In the genomic region with DNA sequence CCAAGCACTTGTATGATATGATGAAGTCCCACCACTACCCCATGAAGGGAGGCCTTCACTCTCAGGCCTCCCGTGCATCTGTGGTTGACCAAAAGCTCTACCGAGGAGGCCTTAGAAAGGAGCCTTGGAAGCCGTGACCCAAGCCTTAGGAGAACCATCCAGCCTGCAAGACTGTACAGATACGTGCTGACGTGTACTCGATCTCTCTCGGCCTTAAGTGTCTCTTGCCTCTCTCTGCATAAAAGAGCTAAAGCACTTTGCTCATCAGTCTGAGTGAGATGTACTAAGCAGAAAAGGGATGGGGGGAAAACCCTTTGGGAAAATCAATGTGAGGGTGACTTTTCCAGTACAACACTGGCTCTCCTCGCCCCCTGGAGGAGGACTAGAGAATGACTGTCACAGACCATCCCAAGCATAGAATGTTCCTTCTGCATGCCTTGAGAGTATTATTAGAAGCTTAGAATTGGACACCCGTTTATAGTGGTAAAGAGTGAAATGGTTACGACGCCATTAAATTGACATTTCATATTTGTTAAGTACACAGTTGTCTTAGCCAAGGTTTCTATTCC, we compare ENCODE assay signal across 10 mouse cellular contexts. TPM values are rescaled to one million over a fixed set of nuclear protein-coding genes. Genes with fewer than 3 reads are reported as not detected.
DNase-seq lines count a peak whose midpoint lies in the region; ATAC-seq and TF ChIP-seq lines count a peak whose summit lies in the region.
"Had no signal": no experiment of that assay in that cellular context is flagged by ENCODE, and none has a peak within 500 bp of the region (broad histone marks: within the 10 kb centered on the region; RNA-seq: fewer than 3 reads in every experiment).

No protein-coding gene starts in this region.

- no peaks in the 10 kb centered on the region for H3K27me3 ChIP-seq in heart, embryonic 11.5 days (ENCODE audit: control insufficient read depth, insufficient read depth, low read length)
- no peaks in the 10 kb centered on the region for H3K27me3 ChIP-seq in midbrain, embryonic 13.5 days
- H3K27me3 ChIP-seq: heart, embryonic 15.5 days had no signal

- H3K9ac ChIP-seq in heart, embryonic 11.5 days (ENCODE audit: low read depth, low read length) = no peak overlapping the region
- H3K9ac ChIP-seq in midbrain, embryonic 13.5 days (replicated peaks) = no peak overlapping the region
- H3K9ac ChIP-seq: heart, embryonic 15.5 days had no signal

- no peak for TF ChIP-seq POLR2A in cortical plate, adult 2 months (IDR thresholded peaks at IDR 0.05; ENCODE audit: extremely low read depth, insufficient read depth, low read length)

- peak; percentile 56 for TF ChIP-seq CTCF in cortical plate, adult 2 months (IDR thresholded peaks at IDR 0.05; ENCODE audit: extremely low read depth, insufficient read depth, low read length)

- peaks cover 2% of the 10 kb centered on the region; the same call in 1 of the 2 replicates for H3K4me1 ChIP-seq in heart, embryonic 11.5 days (ENCODE audit: control insufficient read depth, insufficient read depth, low read length)
- H3K4me1 ChIP-seq in cortical plate, adult 2 months (ENCODE audit: control insufficient read depth, insufficient read depth, low read length) = no peaks in the 10 kb centered on the region
- 0 out of 2 replicates have a peak, but pooled peaks cover 3% of the 10 kb centered on the region for H3K4me1 ChIP-seq in midbrain, embryonic 13.5 days (replicated peaks)

- H3K27ac ChIP-seq in heart, embryonic 11.5 days (ENCODE audit: low read depth, low read length) = no peak overlapping the region
- no peak overlapping the region for H3K27ac ChIP-seq in cortical plate, adult 2 months (ENCODE audit: insufficient read depth, low read length)
- H3K27ac ChIP-seq in midbrain, embryonic 13.5 days = no peak overlapping the region
- H3K27ac ChIP-seq: heart, embryonic 15.5 days; macrophage had no signal

- 76% methylated on average over 11 of the region's 11 CpGs for WGBS in heart, embryonic 11.5 days (ENCODE audit: insufficient replicate concordance)
- 82% methylated on average over 11 of the region's 11 CpGs for WGBS in midbrain, embryonic 13.5 days

- H3K9me3 ChIP-seq in heart, embryonic 11.5 days (replicated peaks; ENCODE audit: control insufficient read depth, low read length) = no peaks in the 10 kb centered on the region
- H3K9me3 ChIP-seq in midbrain, embryonic 13.5 days = no peaks in the 10 kb centered on the region
- H3K9me3 ChIP-seq: heart, embryonic 15.5 days had no signal

- H3K4me2 ChIP-seq in heart, embryonic 11.5 days = no peak overlapping the region
- no peak overlapping the region for H3K4me2 ChIP-seq in midbrain, embryonic 13.5 days (replicated peaks)
- H3K4me2 ChIP-seq: heart, embryonic 15.5 days had no signal

- no peaks in the 10 kb centered on the region for H3K36me3 ChIP-seq in heart, embryonic 11.5 days (ENCODE audit: control insufficient read depth, insufficient read depth, low read length)
- no peaks in the 10 kb centered on the region for H3K36me3 ChIP-seq in midbrain, embryonic 13.5 days
- H3K36me3 ChIP-seq: heart, embryonic 15.5 days had no signal

- ATAC-seq in heart, embryonic 11.5 days (replicated peaks; ENCODE audit: insufficient number of reproducible peaks, low FRiP score, low TSS enrichment) = no peak
- ATAC-seq in midbrain, embryonic 13.5 days = no peak

- no peak overlapping the region for H3K4me3 ChIP-seq in heart, embryonic 11.5 days (ENCODE audit: low read depth, low read length)
- no peak overlapping the region for H3K4me3 ChIP-seq in cortical plate, adult 2 months (ENCODE audit: insufficient read depth, low read length)
- no peak overlapping the region for H3K4me3 ChIP-seq in midbrain, embryonic 13.5 days (replicated peaks)
- H3K4me3 ChIP-seq: heart, embryonic 15.5 days had no signal

- DNase-seq in heart, adult 8-10 months (ENCODE audit: low spot score) = peak; percentile 43
- DNase-seq in urinary bladder, postnatal 36 days (ENCODE audit: low spot score in 2 of 2) = peak; percentile 14 to 17
- DNase-seq in urinary bladder, postnatal 10 days (ENCODE audit: low spot score) = no peak
- peak; percentile 73 for DNase-seq in lung, postnatal 10 days
- DNase-seq in frontal cortex, postnatal 14 days (ENCODE audit: low spot score in 2 of 2) = no peak

RNA-seq across cellular contexts. Expression of a gene that starts 59.0 kb away (rescaled TPM):
- total RNA-seq in heart, adult 8-10 months (2022) = 10 to 100 TPM; 32.8 to 36.9 (median 34.7) TPM
- polyA plus RNA-seq in heart, embryonic 11.5 days (2014; fragmentation: Nextera tagmentation; extraction: Ambion mirVana) = 64.0 and 72.1 TPM in 2 replicates
- 55.5 and 58.7 TPM in 2 replicates for polyA plus RNA-seq in cortical plate, adult 2 months (2012; rRNA removed)
- polyA plus RNA-seq in midbrain, embryonic 13.5 days (2015; fragmentation: Nextera tagmentation; extraction: Ambion mirVana) = 18.8 and 21.9 TPM in 2 replicates

Comparison
In these comparisons a context has a peak if more than half of its experiments do, and no peak if none do; other contexts are left out.
1. DNase-seq: peak in heart, adult 8-10 months (single experiment), urinary bladder, postnatal 36 days (2 of 2) and lung, postnatal 10 days (single experiment); none in urinary bladder, postnatal 10 days (single experiment) and frontal cortex, postnatal 14 days (0 of 2).